Mouse (Mus musculus) cerebellum, adult 2 months (tissue): Measurements from ENCODE around the gene Slc7a15. TPM values are rescaled to one million over a fixed set of nuclear protein-coding genes. Genes with fewer than 3 reads are reported as not detected.

ENCODE experiments used
- DNase-seq, 2 experiments: peaks; one replicate each; pipeline ENCODE4 v3.0.0; 2021
- H3K27ac ChIP-seq: fragments of 200-500 bp; 2 replicates; pipeline ENCODE4 v1.5.1; 2012; ENCODE audit warnings: low read length, control low read depth, inconsistent platforms; ENCODE audit not compliant: insufficient read depth
- H3K27me3 ChIP-seq: fragments of 200-500 bp; 2 replicates; pipeline ENCODE4 v1.6.1; 2012; ENCODE audit warnings: inconsistent platforms, mild to moderate bottlenecking, low read length, moderate library complexity; ENCODE audit not compliant: control insufficient read depth, insufficient read depth
- H3K4me1 ChIP-seq: fragments of 200-500 bp; 2 replicates; pipeline ENCODE4 v1.6.1; 2011; ENCODE audit warnings: low read length; ENCODE audit not compliant: control insufficient read depth, insufficient read depth
- H3K4me3 ChIP-seq: fragments of 200-500 bp; replicated peaks from 2 replicates; pipeline ENCODE3; 2011; ENCODE audit warnings: mild to moderate bottlenecking, low read depth, low read length, control low read depth; ENCODE audit not compliant: insufficient read depth
- CTCF ChIP-seq: fragments of 200-500 bp; IDR thresholded peaks from 2 replicates; pipeline ENCODE4 v1.5.1; 2011; ENCODE audit warnings: low read depth, mild to moderate bottlenecking, control low read depth, low read length, moderate library complexity, borderline replicate concordance; ENCODE audit not compliant: insufficient read depth
- POLR2A ChIP-seq: fragments of 200-500 bp; IDR thresholded peaks from 2 replicates; pipeline ENCODE4 v1.6.1; 2011; ENCODE audit warnings: low read length, control low read depth, borderline replicate concordance; ENCODE audit not compliant: insufficient read depth
- WGBS: fragments of 180-500 bp; shearing (Covaris S2); methylation state at CpG from one replicate; pipeline ENCODE4 v1.1.7; 2018; 5-methylcytosine and 5-hydroxymethylcytosine counted together
- polyA plus RNA-seq: library from polyadenylated mRNA; depleted of rRNA; stranded (reverse); fragments of >200 nt; gene quantifications from 2 replicates; pipeline ENCODE4 v1.2.3, GENCODE M21; 2012

The Slc7a15 gene
- polyA plus RNA-seq, 1 experiment: 0.10 TPM

DNA sequence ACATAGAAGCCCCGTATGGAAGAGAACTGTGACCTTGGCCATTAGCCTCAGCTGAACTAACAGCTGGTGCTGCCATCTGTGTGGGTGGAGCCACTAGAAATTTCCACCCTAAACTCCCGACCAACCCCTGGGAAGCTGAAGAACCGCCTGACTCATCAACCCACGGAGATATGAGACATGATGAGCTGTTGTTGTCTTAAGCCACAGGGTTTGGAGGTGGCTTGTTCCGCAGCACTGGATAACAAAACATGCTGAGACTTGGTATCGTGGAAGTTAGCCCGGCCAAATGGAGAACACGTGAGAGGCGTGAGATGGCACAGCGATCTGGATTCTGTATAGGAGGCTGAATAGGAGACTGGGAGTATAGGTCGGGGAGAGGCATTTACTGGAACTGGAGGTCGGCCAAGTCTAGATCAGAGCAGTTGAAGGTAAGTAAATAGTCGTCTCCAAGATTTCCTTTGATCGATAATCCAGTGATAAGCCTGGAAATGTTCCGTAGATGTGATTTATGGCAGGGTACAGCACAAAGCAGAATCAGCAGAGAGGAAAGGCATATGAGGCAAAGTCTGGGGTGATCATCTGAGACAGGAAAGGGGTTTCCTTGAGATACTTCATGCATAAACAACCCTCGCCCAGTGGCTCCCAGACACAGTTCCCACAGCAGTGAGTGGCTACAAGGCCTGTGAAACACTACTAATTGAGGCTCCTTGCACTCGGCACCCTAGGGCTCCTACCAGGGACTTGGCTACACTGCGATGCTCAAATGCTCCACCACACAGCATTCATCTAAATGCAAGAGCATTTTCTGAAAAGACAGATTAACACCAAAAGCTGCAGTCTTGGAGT is 87.6 kb downstream of the Slc7a15 start:
- Histone ChIP-seq H3K4me3 (no peak overlapping the region), H3K4me1 (peaks cover 4% of the 10 kb centered on the region; the same call in 1 of the 2 replicates), H3K27me3 (no peaks in the 10 kb centered on the region), H3K27ac (no peak overlapping the region)
- no peak for TF ChIP-seq CTCF
- TF ChIP-seq POLR2A: no peak
- WGBS: 52% methylated on average over 18 of the region's 18 CpGs
- DNase-seq: no peak

DNA sequence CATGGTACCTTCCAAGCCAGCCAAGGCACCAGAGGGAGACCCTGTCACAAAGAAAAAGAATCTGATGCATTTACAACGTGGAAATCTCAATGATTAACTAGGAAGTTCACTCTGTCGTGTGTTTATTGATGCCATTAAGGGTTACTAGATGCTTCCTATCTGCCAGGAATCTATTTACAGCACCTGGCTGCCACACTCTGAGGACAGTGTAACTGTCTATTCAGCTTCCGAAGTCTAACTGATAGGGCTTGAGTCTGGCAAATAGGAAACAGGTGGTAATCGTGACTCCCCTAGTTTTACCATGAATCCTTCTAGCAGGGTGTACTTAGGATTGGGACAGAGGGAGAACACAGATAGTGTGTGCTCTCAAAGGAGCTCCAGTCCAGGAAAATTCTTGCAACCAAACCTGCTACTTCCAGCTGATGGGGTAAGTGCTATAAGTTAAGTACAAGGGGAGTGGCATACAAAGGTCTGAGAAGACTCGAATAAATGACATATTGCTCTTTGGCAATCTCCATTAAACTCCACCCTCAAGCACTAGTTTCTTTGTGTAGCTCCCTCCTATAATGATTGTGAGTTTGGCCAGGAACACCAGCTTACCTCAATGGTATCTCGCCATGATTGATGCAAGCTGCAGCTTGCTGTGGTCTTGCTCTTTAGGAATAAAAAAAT is 88.4 kb downstream of the Slc7a15 start:
- TF ChIP-seq POLR2A (no peak), CTCF (no peak)
- Histone ChIP-seq H3K4me3 (no peak overlapping the region), H3K4me1 (peaks cover 4% of the 10 kb centered on the region; the same call in 1 of the 2 replicates), H3K27me3 (no peaks in the 10 kb centered on the region), H3K27ac (no peak overlapping the region)
- DNase-seq: no peak
- 67% methylated on average over 6 of the region's 6 CpGs for WGBS

DNA sequence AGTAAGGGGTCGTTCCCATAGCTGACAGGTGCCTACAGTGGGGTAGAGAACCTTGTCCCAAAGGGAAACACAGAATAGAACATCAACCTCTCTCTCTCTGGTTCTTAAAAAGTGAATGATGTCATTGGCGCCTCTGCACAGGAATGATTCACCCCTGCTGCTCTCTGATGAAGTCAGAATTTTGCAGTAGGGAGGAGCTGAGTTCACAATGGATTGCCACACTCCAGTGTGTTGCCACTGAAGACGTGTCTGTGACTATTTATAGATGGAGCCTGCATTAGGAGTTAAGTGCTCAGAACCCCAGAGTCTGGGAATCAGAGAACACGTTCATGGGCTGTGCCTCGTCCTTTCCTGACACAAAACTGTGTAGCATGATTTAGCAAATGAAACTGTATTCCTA is 89.2 kb downstream of the Slc7a15 start:
- Histone ChIP-seq H3K4me1 (peaks cover 4% of the 10 kb centered on the region; the same call in 1 of the 2 replicates), H3K27ac (no peak overlapping the region), H3K27me3 (no peaks in the 10 kb centered on the region), H3K4me3 (no peak overlapping the region)
- TF ChIP-seq POLR2A (no peak), CTCF (no peak)
- 72% methylated on average over 5 of the region's 5 CpGs for WGBS
- no peak for DNase-seq

DNA sequence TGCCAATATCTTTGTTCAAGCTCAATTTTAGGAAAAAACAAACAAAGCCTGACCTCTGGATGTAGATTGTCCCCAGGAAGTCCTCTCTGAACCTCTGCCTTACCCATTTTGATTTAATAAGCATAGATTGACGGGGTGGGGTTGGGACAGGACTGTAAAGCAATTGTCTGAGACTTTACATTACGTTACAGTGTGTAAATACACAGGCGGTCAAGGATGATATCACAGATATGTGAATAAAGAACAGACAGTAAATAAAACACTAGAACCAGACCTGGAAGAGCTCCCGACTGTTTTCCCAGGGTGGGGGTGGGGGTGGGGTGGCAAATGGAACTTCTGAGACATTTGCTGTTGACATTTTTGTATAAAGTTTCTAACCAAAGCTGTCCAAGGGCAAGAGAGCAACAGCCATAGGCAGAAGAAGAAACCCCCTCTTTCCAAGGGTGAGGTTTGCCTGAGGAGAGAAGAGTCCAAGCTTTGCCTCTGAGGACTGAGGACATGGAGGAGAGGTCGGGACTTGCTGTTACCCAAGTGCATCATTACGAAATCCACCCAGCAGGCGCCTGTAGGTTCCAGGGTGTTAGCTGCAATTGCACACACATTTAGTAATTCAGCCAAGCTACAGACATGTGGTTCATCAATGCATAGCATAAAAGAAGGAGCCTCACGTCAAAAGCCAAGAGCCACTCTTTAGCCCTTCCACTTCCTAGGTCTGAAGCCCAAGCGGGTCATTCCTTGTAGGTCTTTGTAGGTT is 91.7 kb downstream of the Slc7a15 start:
- no peak overlapping the region for H3K27ac ChIP-seq
- peaks cover 4% of the 10 kb centered on the region; the same call in 1 of the 2 replicates for H3K4me1 ChIP-seq
- no peak for DNase-seq
- no peaks in the 10 kb centered on the region for H3K27me3 ChIP-seq
- H3K4me3 ChIP-seq: no peak overlapping the region
- TF ChIP-seq POLR2A (no peak), CTCF (no peak)
- WGBS: 79% methylated on average over 9 of the region's 9 CpGs

DNA sequence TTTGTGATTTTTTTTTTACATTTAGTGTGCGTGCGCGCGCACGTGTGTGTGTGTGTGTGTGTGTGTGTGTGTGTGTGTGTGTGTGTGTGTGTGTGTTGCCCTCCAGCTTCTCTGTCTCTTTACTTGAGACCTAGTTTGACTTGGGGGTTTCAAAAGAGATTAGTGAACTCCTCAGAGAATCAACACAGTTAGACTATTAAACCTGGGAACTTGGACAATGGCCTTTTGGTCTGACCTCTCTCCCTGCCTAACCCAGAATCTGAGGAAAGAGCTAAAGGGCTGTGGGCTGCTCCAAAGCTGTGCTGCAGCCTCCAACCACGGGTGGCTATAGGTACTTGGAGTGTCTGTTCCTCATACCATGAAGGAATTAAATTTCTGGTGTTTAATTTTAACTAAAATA is 94.7 kb downstream of the Slc7a15 start:
- TF ChIP-seq CTCF (no peak), POLR2A (no peak)
- WGBS: 82% methylated on average over 6 of the region's 6 CpGs
- no peak overlapping the region for H3K4me3 ChIP-seq
- H3K27ac ChIP-seq: no peak overlapping the region
- H3K4me1 ChIP-seq: no peaks in the 10 kb centered on the region
- no peak for DNase-seq
- H3K27me3 ChIP-seq: no peaks in the 10 kb centered on the region

DNA sequence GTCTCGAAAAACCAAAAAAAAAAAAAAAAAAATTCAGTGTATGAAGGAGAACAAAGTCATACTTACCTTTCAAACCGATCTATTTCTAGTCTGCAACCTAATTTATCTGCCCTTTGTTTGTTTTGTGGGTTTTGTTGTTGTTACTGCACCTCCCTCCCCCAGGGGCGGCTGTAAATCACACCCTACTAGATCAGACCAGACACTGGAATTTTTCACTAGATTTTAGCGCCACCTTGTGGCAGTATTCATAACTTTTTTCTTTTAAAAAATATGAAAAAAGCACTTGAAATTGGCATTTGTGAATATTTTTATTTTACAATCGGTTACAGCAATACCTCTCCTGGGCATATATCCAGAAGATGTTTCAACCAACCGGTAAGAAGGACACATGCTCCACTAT is 96.3 kb downstream of the Slc7a15 start:
- Histone ChIP-seq H3K27me3 (no peaks in the 10 kb centered on the region), H3K4me3 (no peak overlapping the region), H3K4me1 (no peaks in the 10 kb centered on the region), H3K27ac (no peak overlapping the region)
- peak; percentile 34 to 71 for DNase-seq
- WGBS: 6% methylated on average over 6 of the region's 6 CpGs
- TF ChIP-seq POLR2A (no peak), CTCF (peak; percentile 35; the same call in 1 of the 2 replicates)

DNA sequence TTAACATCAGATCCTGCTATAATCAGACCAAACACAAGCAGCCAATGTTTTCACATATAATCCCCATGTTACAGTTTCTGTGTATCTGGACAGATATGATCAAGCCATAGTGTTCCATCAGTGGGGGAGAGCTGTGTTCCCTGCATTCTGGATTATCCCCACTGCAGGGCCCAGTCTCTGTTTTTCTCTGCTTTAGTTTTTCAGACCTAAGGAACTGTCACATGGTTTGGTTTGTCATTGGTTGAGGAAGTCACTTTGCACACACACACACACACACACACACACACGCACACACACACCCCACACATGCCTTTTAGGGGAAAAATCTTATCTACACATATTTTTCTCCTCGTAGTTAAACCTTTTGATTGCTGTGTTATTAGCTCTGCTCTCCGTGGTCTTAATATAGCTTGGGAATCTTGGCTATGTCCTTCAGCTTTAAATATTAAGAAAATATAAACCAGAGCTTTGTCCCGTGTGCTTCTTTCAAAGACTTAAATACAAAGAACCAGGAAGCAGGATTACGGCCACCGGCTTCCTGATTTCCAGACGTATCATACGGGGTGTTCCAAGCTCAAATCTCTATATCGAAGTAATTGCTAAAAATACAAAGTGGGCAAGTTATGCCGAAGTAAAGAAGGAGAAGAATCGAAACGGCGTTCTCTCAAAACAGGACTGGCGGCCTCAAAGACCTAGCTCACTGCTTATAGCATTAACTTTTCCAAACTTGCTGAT is 97.1 kb downstream of the Slc7a15 start:
- Histone ChIP-seq H3K27ac (no peak overlapping the region), H3K27me3 (no peaks in the 10 kb centered on the region), H3K4me3 (no peak overlapping the region), H3K4me1 (no peaks in the 10 kb centered on the region)
- TF ChIP-seq CTCF (no peak), POLR2A (no peak)
- WGBS: 91% methylated on average over 14 of the region's 14 CpGs
- DNase-seq: no peak
